Mouse (Mus musculus): ENCODE measurements around the gene Cby3.

- TF ChIP-seq FLI1 (IDR thresholded peaks at IDR 0.05; ENCODE audit: low read length) (no peak), GATA1 (IDR thresholded peaks at IDR 0.05; ENCODE audit: borderline replicate concordance, low read length) (no peak)
Measured at GRCm38 (mm10) chr11:50387167-50387679, 33.0 kb downstream of the Cby3 start.
